Mouse (Mus musculus): ENCODE results near the gene Eif3l.

Gene Eif3l

DNA sequence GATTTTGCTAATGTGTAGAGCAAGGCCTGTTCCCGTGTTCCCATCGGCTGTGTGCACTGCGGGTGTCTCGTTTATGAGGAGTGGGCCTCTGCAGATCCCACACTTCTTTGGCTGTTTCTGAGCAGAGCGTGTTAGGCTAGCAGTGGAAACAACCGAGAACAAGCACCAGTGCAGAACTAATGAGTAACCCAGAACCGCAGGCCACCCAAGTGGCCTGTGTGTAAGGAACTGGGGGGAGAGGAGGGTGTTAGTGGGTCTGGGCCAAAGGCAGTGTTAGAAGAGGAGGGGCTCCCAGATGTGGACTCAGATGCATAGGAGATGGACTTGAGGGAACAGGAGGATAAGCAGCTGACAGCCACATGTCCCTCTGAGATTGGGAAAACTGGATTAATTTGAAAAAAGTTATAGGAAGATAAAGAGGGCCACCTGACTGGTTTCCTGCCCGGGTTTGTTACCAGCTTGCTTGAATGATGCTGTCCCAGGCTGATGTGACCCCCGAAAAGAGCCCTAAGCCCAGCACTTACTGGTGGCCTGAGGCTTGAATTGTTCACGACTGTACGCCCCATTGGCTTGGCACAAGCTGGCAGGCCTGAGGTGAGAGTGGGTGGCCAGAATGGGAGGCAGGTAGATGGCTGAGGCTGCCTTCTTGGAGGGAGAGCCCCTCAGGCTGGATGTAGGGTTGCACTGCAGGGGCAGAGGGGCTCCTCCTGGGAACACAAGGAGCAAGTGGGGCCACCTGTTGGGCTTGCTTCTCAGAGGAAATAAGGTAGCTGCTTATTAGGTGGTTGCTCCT lies 61.0 kb downstream of the Eif3l start:
- Histone ChIP-seq H3K36me3 (ENCODE audit: control insufficient read depth, insufficient read depth, low read length, poor library complexity, severe bottlenecking) (peaks cover 9% of the 10 kb centered on the region; the same call in 1 of the 2 replicates), H3K27me3 (ENCODE audit: control insufficient read depth, insufficient read depth, low read length, poor library complexity, severe bottlenecking) (no peaks in the 10 kb centered on the region)
- no peak for DNase-seq (ENCODE audit: low read depth, low spot score)

DNA sequence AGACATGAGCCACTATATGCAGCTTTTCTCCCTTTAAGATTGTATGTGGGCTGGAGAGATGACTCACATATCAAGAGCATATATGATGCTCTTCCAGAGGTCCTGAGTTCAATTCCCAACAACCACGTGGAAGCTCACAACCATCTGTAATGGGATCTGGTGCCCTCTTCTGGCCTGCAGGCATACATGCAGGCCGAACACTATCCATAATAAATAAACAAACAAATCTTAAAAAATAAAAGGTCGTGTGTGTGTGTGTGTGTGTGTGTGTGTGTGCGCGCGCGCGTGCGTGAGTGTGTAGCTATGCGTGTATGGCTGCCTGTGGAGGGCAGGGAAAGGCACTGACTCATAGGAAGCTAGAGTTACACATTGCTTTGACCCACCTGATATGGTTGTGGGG lies 64.7 kb downstream of the Eif3l start:
- Histone ChIP-seq H3K36me3 (ENCODE audit: control insufficient read depth, insufficient read depth, low read length, poor library complexity, severe bottlenecking) (no peaks in the 10 kb centered on the region), H3K27me3 (ENCODE audit: control insufficient read depth, insufficient read depth, low read length, poor library complexity, severe bottlenecking) (no peaks in the 10 kb centered on the region)
- DNase-seq (ENCODE audit: low read depth, low spot score), result peak; percentile 42

GRCm38 (mm10) chr15:79140866-79141565 lies 66.0 kb downstream of the Eif3l start, which contains the start of the genes Polr2f and 1700088E04Rik:
Gene Polr2f (plus strand): TSS chr15:79141009.
Gene 1700088E04Rik (minus strand): TSS chr15:79141253.
- DNase-seq (ENCODE audit: low read depth, low spot score), result peak; percentile 97
- Histone ChIP-seq H3K36me3 (ENCODE audit: control insufficient read depth, insufficient read depth, low read length, poor library complexity, severe bottlenecking) (no peaks in the 10 kb centered on the region; the same call in 1 of the 2 replicates), H3K27me3 (ENCODE audit: control insufficient read depth, insufficient read depth, low read length, poor library complexity, severe bottlenecking) (no peaks in the 10 kb centered on the region)

- no peaks in the 10 kb centered on the region for H3K27me3 ChIP-seq (ENCODE audit: control insufficient read depth, insufficient read depth, low read length, poor library complexity, severe bottlenecking)
- no peaks in the 10 kb centered on the region; the same call in 1 of the 2 replicates for H3K36me3 ChIP-seq (ENCODE audit: control insufficient read depth, insufficient read depth, low read length, poor library complexity, severe bottlenecking)
- no peak for DNase-seq (ENCODE audit: low read depth, low spot score)
These were observed 66.6 kb downstream of the Eif3l start for GRCm38 (mm10) chr15:79141566-79141917.

GRCm38 (mm10) chr15:79143316-79143715 lies 68.3 kb downstream of the Eif3l start:
- DNase-seq (ENCODE audit: low read depth, low spot score), result no peak
- H3K27me3 ChIP-seq (ENCODE audit: control insufficient read depth, insufficient read depth, low read length, poor library complexity, severe bottlenecking), result no peaks in the 10 kb centered on the region
- H3K36me3 ChIP-seq (ENCODE audit: control insufficient read depth, insufficient read depth, low read length, poor library complexity, severe bottlenecking), result no peaks in the 10 kb centered on the region; the same call in none of the 2 replicates

Measured in splenic B cell, adult 2 months (primary cell).